Comparison of ENCODE assay signal across 35 mouse cellular contexts in genomic region chr3:21806494-21807157, GRCm38 (mm10).
DNase-seq lines count a peak whose midpoint lies in the region; ATAC-seq and TF ChIP-seq lines count a peak whose summit lies in the region.
"Had no signal": no experiment of that assay in that cellular context is flagged by ENCODE, and none has a peak within 500 bp of the region (broad histone marks: within the 10 kb centered on the region; RNA-seq: fewer than 3 reads in every experiment).

No protein-coding gene starts in this region.

- H3K36me3 ChIP-seq in CH12.LX (replicated peaks in 1 of 2; ENCODE audit: control insufficient read depth in 1 of 2, insufficient read depth in 1 of 2, low read length in 1 of 2): no peaks in the 10 kb centered on the region
- H3K36me3 ChIP-seq in macrophage (ENCODE audit: inconsistent target): no peaks in the 10 kb centered on the region
- no peaks in the 10 kb centered on the region for H3K36me3 ChIP-seq in splenic B cell, adult 2 months (ENCODE audit: control insufficient read depth, insufficient read depth, low read length, poor library complexity, severe bottlenecking)
- no peaks in the 10 kb centered on the region for H3K36me3 ChIP-seq in midbrain, embryonic 16.5 days (ENCODE audit: control insufficient read depth, insufficient read depth, low read length)
- H3K36me3 ChIP-seq: embryonic facial prominence, embryonic 13.5 days; forebrain, embryonic 10.5 days; forebrain, embryonic 15.5 days; heart, embryonic 12.5 days; kidney, embryonic 15.5 days; limb, embryonic 10.5 days; limb, embryonic 15.5 days; liver, embryonic 13.5 days; midbrain, embryonic 13.5 days; neural tube, embryonic 15.5 days had no signal

- dilution Hi-C loops in CH12.LX (cut with MboI; ENCODE audit: extremely low pct_ligation_motif_present, extremely low pct_unique_long_range_greater_than_20kb, low sequenced_read_pairs): no loop called here

- H3K27me3 ChIP-seq in CH12.LX (replicated peaks): no peaks in the 10 kb centered on the region
- no peaks in the 10 kb centered on the region for H3K27me3 ChIP-seq in splenic B cell, adult 2 months (ENCODE audit: control insufficient read depth, insufficient read depth, low read length, poor library complexity, severe bottlenecking)
- H3K27me3 ChIP-seq in midbrain, embryonic 16.5 days (ENCODE audit: control insufficient read depth, insufficient read depth, low read depth, low read length): no peaks in the 10 kb centered on the region
- H3K27me3 ChIP-seq: embryonic facial prominence, embryonic 13.5 days; forebrain, embryonic 15.5 days; heart, embryonic 12.5 days; kidney, embryonic 15.5 days; limb, embryonic 15.5 days; liver, embryonic 13.5 days; megakaryocyte, embryonic 14.5 days; midbrain, embryonic 13.5 days; neural tube, embryonic 15.5 days had no signal

- no peaks in the 10 kb centered on the region for H3K79me2 ChIP-seq in CH12.LX (replicated peaks; ENCODE audit: control insufficient read depth, extremely low read depth, insufficient read depth, poor library complexity, severe bottlenecking)
- no peaks in the 10 kb centered on the region for H3K79me2 ChIP-seq in macrophage (ENCODE audit: inconsistent target)

- H3K4me3 ChIP-seq in CH12.LX (replicated peaks in 1 of 3; ENCODE audit: low read depth in 2 of 3, low read length in 2 of 3, poor library complexity in 1 of 3) (no peak overlapping the region), macrophage (ENCODE audit: inconsistent target) (no peak overlapping the region)
- H3K4me3 ChIP-seq in bone marrow macrophage, adult 2 months (ENCODE audit: insufficient read depth, low read length): no peak overlapping the region
- no peak overlapping the region for H3K4me3 ChIP-seq in midbrain, embryonic 16.5 days (ENCODE audit: low read depth, low read length)
- H3K4me3 ChIP-seq: embryonic facial prominence, embryonic 13.5 days; forebrain, embryonic 10.5 days; forebrain, embryonic 15.5 days; gastrocnemius, adult 2 months; heart, adult 2 months; heart, embryonic 12.5 days; kidney, embryonic 15.5 days; layer of hippocampus, adult 2 months; limb, embryonic 10.5 days; limb, embryonic 15.5 days; liver, embryonic 13.5 days; megakaryocyte, embryonic 14.5 days; midbrain, embryonic 13.5 days; neural tube, embryonic 15.5 days had no signal

- 0 out of 2 replicates have a peak, but pooled peaks have one; percentile 11 for TF ChIP-seq EP300 in CH12.LX (IDR thresholded peaks at IDR 0.05; ENCODE audit: low read length)

- 17% methylated on average over 2 of the region's 2 CpGs for WGBS in macrophage (ENCODE audit: missing documents)
- 91% methylated on average over 2 of the region's 2 CpGs for WGBS in midbrain, embryonic 16.5 days

- no peaks in the 10 kb centered on the region for H3K9me3 ChIP-seq in CH12.LX (replicated peaks; ENCODE audit: low read length)
- H3K9me3 ChIP-seq in midbrain, embryonic 16.5 days (replicated peaks; ENCODE audit: control insufficient read depth, low read length, poor library complexity, severe bottlenecking): no peaks in the 10 kb centered on the region
- H3K9me3 ChIP-seq: embryonic facial prominence, embryonic 13.5 days; forebrain, embryonic 10.5 days; forebrain, embryonic 15.5 days; heart, embryonic 12.5 days; kidney, embryonic 15.5 days; limb, embryonic 10.5 days; limb, embryonic 15.5 days; liver, embryonic 13.5 days; megakaryocyte, embryonic 14.5 days; midbrain, embryonic 13.5 days; neural tube, embryonic 15.5 days had no signal

- DNase-seq in CH12.LX (ENCODE audit: extremely low read depth): no peak
- DNase-seq in splenic B cell, adult 2 months (ENCODE audit: low read depth, low spot score): peak; percentile 58
- DNase-seq in thymus, postnatal 36 days: no peak
- DNase-seq in layer of hippocampus, postnatal 25 days (ENCODE audit: extremely low spot score in 1 of 2, low spot score in 1 of 2): no peak
- DNase-seq: adrenal gland, postnatal 36 days; cerebellum, adult 11 months; cerebellum, adult 9-10 months; cerebellum, postnatal 36 days; embryo, embryonic 11 days; gastrocnemius, adult 2 months; gastrocnemius, postnatal 36 days; heart, adult 2 months; heart, postnatal 4 days; kidney, postnatal 25 days; liver, embryonic 13.5 days; lung, adult 18-20 months; lung, postnatal 14 days; right cerebral cortex, adult 18-20 months; spleen, adult 18-20 months had no signal

- H3K4me1 ChIP-seq in CH12.LX (ENCODE audit: control insufficient read depth in 1 of 2, insufficient read depth in 2 of 2): peaks cover 8 to 41% of the 10 kb centered on the region in 2 experiments
- peaks cover 37% of the 10 kb centered on the region for H3K4me1 ChIP-seq in bone marrow macrophage, adult 2 months (ENCODE audit: control insufficient read depth, insufficient read depth, low read length)
- peaks cover 16% of the 10 kb centered on the region for H3K4me1 ChIP-seq in midbrain, embryonic 16.5 days (ENCODE audit: control insufficient read depth, insufficient read depth, low read length)
- H3K4me1 ChIP-seq: liver, embryonic 13.5 days had no signal

- ATAC-seq in midbrain, embryonic 16.5 days: no peak
- ATAC-seq: forebrain, embryonic 15.5 days; intestine, postnatal 0 days; midbrain, embryonic 13.5 days had no signal

- H3K4me2 ChIP-seq in CH12.LX (ENCODE audit: insufficient read depth, low read depth, poor library complexity, severe bottlenecking): no peak overlapping the region
- no peak overlapping the region for H3K4me2 ChIP-seq in midbrain, embryonic 16.5 days (ENCODE audit: low read length)
- H3K4me2 ChIP-seq: embryonic facial prominence, embryonic 13.5 days; forebrain, embryonic 15.5 days; heart, embryonic 12.5 days; hindbrain, embryonic 14.5 days; kidney, embryonic 15.5 days; limb, embryonic 15.5 days; liver, embryonic 13.5 days; midbrain, embryonic 13.5 days; neural tube, embryonic 15.5 days had no signal

- H3K27ac ChIP-seq in CH12.LX (ENCODE audit: insufficient read depth, low read depth) (no peak overlapping the region), macrophage (peak overlapping the region; percentile 82)
- peak overlapping the region; percentile 76 for H3K27ac ChIP-seq in bone marrow macrophage, adult 2 months (ENCODE audit: insufficient read depth, low read depth, low read length)
- H3K27ac ChIP-seq in midbrain, embryonic 16.5 days (ENCODE audit: low read length): no peak overlapping the region
- H3K27ac ChIP-seq: embryonic facial prominence, embryonic 13.5 days; forebrain, embryonic 10.5 days; forebrain, embryonic 15.5 days; gastrocnemius, adult 2 months; heart, adult 2 months; hindbrain, embryonic 14.5 days; kidney, embryonic 15.5 days; layer of hippocampus, adult 2 months; limb, embryonic 10.5 days; limb, embryonic 15.5 days; liver, embryonic 13.5 days; midbrain, embryonic 13.5 days; neural tube, embryonic 15.5 days had no signal

- no peak for TF ChIP-seq CTCF in CH12.LX (conservative IDR thresholded peaks at IDR 0.05 in 1 of 2, IDR thresholded peaks at IDR 0.05 in 1 of 2; ENCODE audit: low read depth in 2 of 2, low read length in 2 of 2)
- TF ChIP-seq CTCF in bone marrow macrophage, adult 2 months (IDR thresholded peaks at IDR 0.05; ENCODE audit: low read depth, low read length): no peak

- in situ Hi-C loops in CH12.LX (cut with MboI; ENCODE audit: low pct_ligation_motif_present, low pct_unique_long_range_greater_than_20kb, low sequenced_read_pairs): no loop called here

- no peak overlapping the region for H3K9ac ChIP-seq in CH12.LX (ENCODE audit: insufficient read depth, low read depth)
- no peak overlapping the region for H3K9ac ChIP-seq in midbrain, embryonic 16.5 days (ENCODE audit: low read depth, low read length)
- H3K9ac ChIP-seq: embryonic facial prominence, embryonic 13.5 days; forebrain, embryonic 15.5 days; heart, embryonic 12.5 days; hindbrain, embryonic 14.5 days; kidney, embryonic 15.5 days; limb, embryonic 15.5 days; liver, embryonic 13.5 days; midbrain, embryonic 13.5 days; neural tube, embryonic 15.5 days had no signal

- no peak for TF ChIP-seq POLR2A in CH12.LX (IDR thresholded peaks at IDR 0.05; ENCODE audit: low read depth, low read length)
- no peak for TF ChIP-seq POLR2A in bone marrow macrophage, adult 2 months (IDR thresholded peaks at IDR 0.05; ENCODE audit: borderline replicate concordance, low read depth, low read length)

- no peak for TF ChIP-seq RAD21 in CH12.LX (IDR thresholded peaks at IDR 0.05; ENCODE audit: low read depth, low read length)

TF ChIP-seq in CH12.LX, 34 proteins besides CTCF, POLR2A, EP300 and RAD21:
- TF ChIP-seq USF1 (IDR thresholded peaks at IDR 0.05; ENCODE audit: low read depth, low read length) (no peak), CHD2 (IDR thresholded peaks at IDR 0.05; ENCODE audit: low read length) (no peak), HCFC1 (IDR thresholded peaks at IDR 0.05; ENCODE audit: low read depth, low read length) (no peak)

Comparison
In these comparisons a context has a peak if more than half of its experiments do, and no peak if none do; other contexts are left out.
1. H3K27ac ChIP-seq: peak in bone marrow macrophage, adult 2 months (single experiment) and macrophage (single experiment); none in CH12.LX (single experiment) and midbrain, embryonic 16.5 days (single experiment).